Mouse (Mus musculus) bone marrow macrophage, adult 2 months (primary cell): ENCODE data around the gene Ptprg.

Source experiments
- CTCF ChIP-seq: IDR thresholded peaks from 2 replicates; pipeline ENCODE4 v1.5.1; 2012; ENCODE audit warnings: low read depth, mild to moderate bottlenecking, low read length, moderate library complexity
- POLR2A ChIP-seq: IDR thresholded peaks from 2 replicates; pipeline ENCODE4 v1.6.1; 2012; ENCODE audit warnings: mild to moderate bottlenecking, low read depth, low read length, borderline replicate concordance

DNA sequence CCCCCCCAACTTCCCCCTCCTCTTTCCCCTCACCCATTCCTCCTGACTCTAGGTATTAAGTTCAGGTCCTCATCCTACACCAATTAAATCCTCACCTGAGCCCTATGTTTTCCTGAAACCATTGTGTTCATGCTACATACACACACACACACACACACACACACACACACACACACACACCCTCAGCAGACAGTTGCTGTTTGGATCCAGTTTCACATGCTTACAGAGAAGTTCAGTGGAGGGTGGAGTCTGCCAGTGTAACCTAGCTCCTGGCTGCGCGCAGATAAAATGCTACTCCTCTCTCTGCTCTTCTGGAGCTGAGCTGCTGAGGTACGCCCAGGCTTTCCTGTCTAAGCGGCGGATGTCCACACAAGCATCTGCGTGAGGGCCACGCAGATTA is 209.7 kb downstream of the Ptprg start:
- TF ChIP-seq CTCF (no peak), POLR2A (no peak)
